Mouse (Mus musculus): ENCODE measurements at regions not wholly inside any gene's neighbourhood (a gene's known extent, or its start where the extent isn't known, plus 50 kb on each side); places are given as distances from the start of the nearest gene placed in this dataset.

DNA sequence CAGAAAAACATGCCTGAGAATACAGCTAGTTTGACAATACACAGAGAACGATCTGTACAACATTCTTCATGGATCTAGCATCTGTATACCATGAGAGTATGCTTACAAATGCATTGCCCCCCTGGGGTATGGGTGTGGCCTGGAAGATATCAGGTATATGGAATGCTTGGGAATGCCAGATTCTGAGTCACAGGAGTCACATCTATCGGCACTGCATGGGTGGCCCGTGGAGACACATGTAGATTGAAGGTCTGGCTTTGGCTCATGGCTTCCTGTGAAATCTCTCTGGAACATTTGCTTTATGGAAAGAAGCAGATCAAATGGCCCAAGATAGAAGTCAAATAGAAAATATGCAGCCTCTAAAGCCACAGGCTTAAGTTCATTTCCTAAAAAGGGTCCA lies 59.6 kb downstream of the Kcne4 start:
- no peak for DNase-seq (ENCODE audit: inconsistent age in 2 of 2, low spot score in 1 of 2)

DNA sequence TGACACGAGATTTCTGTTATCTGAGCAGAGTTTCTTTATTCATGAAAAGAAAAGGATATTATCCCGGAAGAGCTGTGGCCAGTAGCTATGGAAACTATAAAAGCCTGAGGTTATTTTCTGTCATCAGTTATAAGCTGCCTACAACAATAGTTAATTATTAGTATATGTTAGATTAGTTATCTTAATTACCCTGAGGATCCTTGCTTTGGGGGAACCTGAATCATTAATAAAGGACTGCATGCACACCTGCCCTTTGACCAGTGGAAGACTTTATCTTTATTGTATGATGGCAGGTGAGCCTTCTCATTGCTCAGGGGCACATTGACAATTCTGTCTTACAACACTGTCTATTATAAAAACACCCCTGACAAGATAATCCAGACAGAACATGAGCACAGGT lies 62.7 kb downstream of the Kcne4 start:
- no peak for DNase-seq (ENCODE audit: inconsistent age in 2 of 2, low spot score in 1 of 2)

DNA sequence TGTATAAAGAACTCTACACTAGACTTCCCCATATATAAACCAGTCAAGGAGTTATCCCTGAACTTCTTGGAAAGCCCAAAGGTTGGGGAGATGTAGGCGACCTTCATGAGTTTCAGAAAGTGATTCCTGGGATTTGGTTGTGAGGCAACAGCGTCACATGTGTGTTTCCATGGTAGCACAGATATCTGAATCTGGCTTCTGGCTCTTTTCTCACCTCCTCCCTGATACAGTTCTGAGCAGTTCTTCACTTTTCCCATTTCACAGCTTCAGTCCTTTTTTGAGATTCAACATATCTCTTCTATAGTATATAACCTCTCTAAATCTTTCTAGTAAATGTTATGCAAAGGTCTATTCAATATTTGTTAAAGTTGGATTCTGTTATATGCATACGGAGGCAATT lies 65.9 kb downstream of the Kcne4 start:
- DNase-seq (ENCODE audit: inconsistent age in 2 of 2, low spot score in 1 of 2): no peak

DNA sequence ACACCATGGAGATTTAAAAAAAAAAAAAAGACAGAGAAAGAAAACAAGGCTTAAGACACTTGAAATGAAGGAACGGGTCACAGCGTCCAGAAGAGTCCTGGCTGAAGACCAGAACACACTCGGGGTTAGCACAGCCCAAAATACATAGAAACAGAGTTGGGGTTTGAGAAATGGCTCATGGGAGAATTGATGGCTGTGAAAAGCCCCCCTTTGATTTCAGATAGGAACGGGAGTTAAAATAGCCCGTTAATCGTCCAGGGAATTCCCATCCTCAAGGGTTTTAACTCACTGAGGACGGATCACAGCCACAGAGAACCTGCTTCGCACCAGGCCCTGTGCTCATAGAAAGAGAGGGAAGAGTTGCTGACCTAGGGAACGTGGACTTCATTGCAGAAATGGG lies 72.7 kb downstream of the Kcne4 start:
- no peak for DNase-seq (ENCODE audit: inconsistent age in 2 of 2, low spot score in 1 of 2)

DNA sequence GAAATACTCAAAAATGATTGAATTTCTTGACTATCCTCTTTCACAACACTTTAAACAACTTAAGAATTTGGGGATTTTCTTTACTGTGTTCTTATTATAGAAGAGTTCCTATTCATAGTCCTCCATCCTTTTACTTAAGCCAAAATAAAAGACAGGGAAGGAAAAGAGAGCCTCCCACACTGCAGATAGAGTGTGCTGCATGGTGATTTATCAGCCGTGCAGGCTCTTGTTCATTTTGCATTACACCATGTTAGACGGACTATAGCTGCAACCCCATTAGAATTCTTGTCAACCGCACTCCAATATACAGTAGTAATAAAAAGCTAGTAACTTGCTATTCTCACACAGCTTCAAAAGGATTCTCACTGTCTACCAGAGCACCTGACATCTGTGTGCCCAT lies 74.8 kb downstream of the Kcne4 start:
- DNase-seq (ENCODE audit: inconsistent age in 2 of 2, low spot score in 1 of 2): no peak

DNA sequence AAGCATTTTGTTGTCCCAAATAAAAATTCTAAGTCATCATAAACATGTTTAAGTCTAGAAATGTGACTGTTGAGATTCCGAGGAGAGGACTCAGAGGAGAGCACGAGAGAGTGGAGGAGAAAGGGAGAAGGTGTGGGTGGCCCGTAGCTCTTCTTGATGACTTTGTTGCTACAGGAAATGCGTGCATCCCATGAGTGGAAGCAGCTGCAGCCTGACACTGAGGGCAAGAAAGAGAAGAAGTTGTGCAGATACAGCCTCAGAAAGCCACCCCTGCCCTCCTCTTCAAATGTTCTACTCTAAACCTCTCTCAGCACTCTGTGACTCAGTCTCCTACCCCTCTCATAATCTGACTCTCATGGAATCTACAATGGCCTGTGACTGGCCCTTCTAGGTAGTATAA lies 77.7 kb downstream of the Kcne4 start:
- no peak for DNase-seq (ENCODE audit: inconsistent age in 2 of 2, low spot score in 1 of 2)

DNA sequence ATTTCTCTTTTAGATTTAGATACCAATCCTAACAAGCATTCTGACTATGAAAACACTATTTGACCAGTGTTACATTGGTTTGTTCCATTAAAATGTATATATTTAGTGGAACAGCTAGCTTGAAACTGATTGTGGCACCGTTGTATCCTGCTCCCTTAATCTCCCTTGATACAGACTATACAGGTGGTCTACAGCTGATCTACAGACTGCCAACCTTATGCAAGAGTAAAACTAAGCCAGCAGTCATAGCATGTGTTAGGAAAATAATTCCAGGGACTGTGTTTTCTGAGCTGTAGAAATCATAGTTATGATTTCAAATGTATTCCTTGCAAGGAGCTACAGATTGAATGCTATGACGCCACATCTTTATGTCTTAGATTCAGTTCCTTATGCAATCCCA lies 78.6 kb downstream of the Kcne4 start:
- no peak for DNase-seq (ENCODE audit: inconsistent age in 2 of 2, low spot score in 1 of 2)

DNA sequence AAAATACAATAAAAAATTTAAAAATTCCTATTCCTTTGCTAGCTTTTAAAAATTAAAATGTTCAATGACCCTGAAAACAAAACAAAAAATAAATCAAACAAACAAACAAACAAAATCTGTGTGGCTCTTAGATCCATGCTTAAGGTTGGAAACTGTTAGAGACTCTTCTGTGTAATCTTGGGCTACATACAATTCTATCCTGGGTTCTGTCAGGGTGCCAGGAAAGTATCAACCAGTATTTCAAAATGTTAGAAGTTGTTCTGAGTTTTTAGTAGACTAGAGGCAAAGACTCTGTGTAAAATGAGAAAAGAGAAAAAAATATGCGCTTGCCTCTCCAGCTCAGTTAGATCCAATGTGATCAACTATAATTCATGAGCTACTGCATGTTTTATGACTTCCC lies 91.0 kb downstream of the Kcne4 start:
- DNase-seq (ENCODE audit: inconsistent age in 2 of 2, low spot score in 1 of 2): peak in 1 of 2 experiments; percentile 27

DNA sequence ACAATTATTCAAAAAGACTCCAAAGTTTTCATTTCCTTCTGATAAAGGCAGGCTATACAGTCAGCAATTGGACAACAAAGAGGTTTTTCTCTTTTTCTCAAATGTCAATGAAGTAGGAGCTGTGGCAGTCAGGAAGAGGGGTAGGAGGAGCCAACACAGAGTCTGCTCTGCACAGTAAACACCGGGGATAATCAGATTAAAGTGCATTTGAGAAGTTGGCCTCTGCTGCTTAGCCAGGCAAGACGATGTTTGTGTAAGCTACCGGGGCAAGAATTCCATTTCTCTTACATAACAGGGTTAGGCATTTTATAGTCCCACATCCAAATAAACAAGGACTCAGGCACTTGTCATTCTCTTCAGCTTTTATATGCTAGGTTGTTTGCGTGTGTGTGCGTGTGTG lies 91.4 kb downstream of the Kcne4 start:
- peak in 1 of 2 experiments; percentile 38 for DNase-seq (ENCODE audit: inconsistent age in 2 of 2, low spot score in 1 of 2)

DNA sequence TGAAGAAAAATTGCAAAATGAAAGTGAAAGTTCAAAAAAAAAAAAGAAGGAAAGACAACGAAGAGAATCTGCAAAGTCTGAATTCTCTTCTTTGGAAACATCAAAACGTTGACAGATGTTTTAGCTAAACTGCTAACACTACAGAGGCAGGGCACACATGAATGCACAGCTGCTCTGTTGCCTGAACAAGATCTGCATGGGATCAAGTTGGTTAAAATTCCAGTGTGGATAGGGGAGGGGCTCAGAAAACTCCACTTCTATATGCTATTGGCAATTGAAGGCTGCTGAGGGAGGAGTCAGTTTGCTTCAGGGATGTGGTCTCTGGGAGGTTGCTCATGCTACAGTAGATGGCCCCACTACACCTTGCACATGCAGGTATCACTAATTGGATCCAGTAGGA lies 97.2 kb downstream of the Kcne4 start:
- DNase-seq (ENCODE audit: inconsistent age in 2 of 2, low spot score in 1 of 2): no peak

DNA sequence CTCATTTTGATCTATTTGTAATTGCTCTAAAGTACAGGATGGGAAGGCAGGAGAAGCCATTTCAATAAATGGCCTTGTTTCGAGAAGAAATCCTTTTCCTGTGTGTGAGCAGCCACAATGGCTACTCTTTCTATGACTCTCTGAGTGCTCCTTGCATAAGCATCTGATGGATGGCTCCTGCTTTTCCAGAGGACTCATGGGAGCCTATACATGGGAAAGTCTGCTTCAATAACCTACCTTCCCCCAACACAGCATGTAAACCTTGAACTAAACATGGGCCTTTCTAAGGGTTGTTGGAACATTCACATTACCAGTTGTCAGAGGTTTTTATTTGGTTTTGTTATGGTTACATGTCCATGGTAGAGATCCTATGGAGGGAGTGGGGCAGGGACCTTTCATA lies 103.3 kb downstream of the Kcne4 start:
- DNase-seq (ENCODE audit: inconsistent age in 2 of 2, low spot score in 1 of 2): peak in 1 of 2 experiments; percentile 59

DNA sequence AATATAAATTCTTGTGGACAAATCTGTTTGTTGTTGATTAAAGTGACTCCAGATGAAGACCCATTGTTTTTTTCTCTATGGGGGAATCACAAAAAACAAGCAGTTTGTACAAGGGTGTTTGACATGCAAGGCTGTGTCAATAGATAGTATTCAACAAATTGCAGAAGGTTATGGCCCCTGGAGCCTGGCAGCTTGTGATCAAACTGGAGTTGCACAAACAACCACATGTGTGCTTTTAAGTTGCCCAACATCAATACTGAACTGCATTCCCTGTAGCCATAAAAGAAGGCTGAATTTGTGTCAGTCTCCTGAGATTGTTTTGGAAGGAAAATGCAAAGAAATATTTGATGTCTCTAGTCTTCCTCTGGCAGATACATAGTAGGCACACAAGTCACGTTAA lies 113.4 kb downstream of the Kcne4 start:
- DNase-seq (ENCODE audit: inconsistent age in 2 of 2, low spot score in 1 of 2): no peak

DNA sequence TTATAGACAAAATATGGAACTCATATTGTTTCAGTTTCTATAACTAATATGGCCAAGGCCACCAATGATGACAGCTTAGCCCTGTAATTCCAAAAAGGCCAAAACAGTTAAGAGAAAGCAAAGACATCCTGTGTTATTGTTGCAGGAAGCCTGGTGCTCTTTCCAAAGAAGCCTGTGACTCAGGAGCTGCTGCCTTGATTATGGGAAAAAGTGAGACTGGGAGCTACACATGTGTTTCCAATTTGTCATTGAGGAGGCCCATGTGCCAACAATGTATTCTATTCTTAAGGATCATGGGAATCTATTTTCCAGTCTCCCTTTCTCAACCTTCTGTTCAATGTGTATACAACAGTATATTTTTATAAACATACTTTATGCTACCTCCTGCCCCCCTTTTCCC lies 123.3 kb downstream of the Kcne4 start:
- DNase-seq (ENCODE audit: inconsistent age in 2 of 2, low spot score in 1 of 2): no peak

DNA sequence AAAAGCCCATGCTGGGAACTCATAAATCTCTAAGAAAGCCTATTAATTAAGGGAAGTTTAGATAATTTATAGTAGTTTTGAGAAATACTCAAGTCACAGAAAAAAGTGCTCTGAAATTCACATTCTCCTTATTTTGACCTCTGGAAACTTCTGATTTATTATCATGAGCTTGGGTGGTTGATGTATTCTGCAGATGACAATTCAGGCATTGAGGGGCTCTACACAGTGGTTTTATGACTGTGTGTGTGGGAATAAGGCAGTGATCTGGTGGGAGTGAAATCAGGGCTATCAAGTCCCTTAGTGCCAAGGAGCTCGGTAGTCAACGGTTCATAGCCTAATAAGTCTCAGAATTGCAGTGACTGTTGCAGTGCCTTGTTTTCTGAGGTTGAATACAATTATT lies 129.0 kb downstream of the Kcne4 start:
- DNase-seq (ENCODE audit: inconsistent age in 2 of 2, low spot score in 1 of 2): no peak

DNA sequence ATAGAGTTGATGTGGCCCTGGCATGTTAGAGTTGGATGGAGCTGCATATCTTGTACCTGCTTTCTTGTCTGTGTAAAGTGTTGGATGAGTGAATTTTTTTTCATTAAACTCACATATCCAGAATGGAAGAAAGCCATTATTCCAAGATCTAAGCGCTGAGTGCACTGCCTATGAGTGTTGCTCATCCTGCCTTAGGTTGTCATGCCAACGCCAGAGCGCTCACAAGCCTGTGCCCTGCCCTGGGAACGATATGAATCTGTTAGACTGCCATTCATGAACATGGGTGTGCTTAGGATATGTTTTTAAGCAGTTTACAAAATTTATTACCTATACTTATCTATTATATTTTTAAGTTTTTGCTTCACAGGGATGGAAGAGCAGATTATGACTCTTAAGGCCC lies 163.5 kb downstream of the Kcne4 start:
- no peak for DNase-seq (ENCODE audit: inconsistent age in 2 of 2, low spot score in 1 of 2)

Data from adrenal gland, adult (tissue).